Mouse (Mus musculus): ENCODE measurements around the gene Vasn. TPM values are rescaled to one million over a fixed set of nuclear protein-coding genes. Genes with fewer than 3 reads are reported as not detected.
A peak's percentile ranks its signal among the peaks of the same experiment; 100 is the strongest.

The Vasn gene
- polyA plus RNA-seq, 1 experiment from 2014 or later = 4.6 TPM

DNA sequence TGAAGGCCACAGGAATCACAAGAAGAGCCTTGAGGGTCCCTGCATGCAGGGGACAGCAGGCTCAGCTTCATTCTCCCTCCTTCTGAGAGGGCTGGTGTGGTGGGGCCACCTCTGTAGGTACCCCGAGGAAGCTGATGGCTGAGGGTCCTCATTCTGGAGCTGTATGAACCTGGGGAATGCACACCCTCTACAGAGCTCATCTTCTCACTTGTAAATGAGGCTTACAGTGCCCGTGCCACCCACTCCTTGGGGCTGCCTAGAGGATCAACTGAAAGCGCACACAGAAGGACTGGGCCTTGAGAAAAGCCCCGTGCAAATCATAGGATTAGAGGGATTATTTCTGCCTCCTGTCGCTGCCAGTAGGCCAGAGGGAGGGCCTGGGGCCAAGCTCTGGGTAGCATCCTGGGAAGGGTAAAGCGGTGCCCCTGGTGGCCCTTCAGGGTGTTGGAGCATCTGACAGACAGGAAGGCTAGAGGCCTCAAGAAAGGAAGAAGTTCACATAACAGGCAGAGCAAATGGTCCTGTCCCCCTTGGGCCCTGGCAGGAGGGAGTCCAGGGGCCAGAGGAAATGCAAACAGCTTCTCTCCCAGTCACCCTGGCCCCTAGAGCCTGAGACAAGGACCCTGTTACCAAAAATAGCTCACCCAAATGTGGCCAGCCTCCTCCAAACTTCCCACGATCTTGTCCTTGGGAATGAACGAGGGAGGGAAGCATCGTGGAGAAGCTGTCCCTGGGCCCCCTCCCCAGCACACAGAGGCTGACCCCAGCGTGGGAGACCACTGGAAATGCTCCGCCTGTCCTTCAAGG is 16.2 kb downstream of the Vasn start:
- 18% methylated on average over 11 of the region's 11 CpGs for WGBS
- Histone ChIP-seq H3K4me1 (replicated peaks) (peaks cover 32% of the 10 kb centered on the region), H3K27me3 (no peaks in the 10 kb centered on the region), H3K27ac (peak overlapping the region; percentile 64), H3K4me2 (replicated peaks) (no peak overlapping the region), H3K4me3 (replicated peaks) (no peak overlapping the region), H3K9ac (replicated peaks) (0 out of 2 replicates have a peak overlapping the region, but pooled peaks have one; percentile 8), H3K36me3 (peaks cover 36% of the 10 kb centered on the region), H3K9me3 (no peaks in the 10 kb centered on the region)
- ATAC-seq = peak; percentile 67

DNA sequence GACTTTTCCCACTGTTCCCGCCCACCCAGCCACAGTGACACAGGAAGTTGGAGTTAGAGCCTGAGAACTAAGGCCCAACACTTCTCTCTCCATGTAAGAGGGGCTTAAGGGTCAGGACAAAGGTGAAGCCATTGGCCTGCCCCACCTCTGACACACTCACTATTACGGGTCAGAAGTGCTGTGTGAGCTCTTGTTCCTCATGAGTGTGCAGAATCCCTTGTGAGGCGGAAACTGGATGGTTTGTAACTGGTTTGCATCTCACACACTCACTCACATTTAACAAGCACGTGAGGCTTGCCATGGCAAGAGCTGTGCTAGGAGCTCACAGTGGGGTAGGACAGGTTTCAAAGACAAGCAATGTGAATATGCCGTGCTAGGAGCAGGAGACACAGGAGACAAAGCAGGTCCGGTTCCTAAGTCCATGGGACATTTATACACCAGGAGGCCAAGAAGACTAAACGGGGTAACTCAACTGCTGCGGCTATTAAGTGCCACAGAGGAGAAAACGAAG is 16.9 kb downstream of the Vasn start:
- peaks cover 32% of the 10 kb centered on the region for H3K4me1 ChIP-seq (replicated peaks)
- H3K36me3 ChIP-seq = peaks cover 39% of the 10 kb centered on the region
- peak overlapping the region; percentile 30; the same call in 1 of the 2 replicates for H3K27ac ChIP-seq

DNA sequence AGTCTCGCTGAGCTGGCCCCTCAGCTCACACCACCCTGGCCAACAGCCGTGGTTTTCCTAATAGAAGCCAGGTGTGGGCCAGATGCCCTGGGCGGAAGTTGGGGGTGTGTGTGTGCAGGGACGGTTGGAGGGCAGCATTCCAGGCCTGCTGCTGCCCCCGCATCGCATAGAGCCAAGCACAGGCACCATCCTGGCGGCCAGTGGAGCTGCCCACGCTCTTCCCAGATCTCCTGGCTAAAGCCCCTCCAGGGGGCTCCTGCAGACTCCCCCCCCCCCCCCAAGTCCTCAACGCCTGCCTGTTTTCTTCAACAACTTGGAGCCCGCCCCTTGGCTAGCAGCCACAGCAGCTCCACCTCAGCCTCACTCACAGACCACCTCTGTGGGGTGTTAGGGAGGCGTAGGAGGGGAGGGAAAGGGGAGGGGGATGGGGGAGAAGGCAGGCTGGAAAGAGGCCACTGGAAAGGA is 19.1 kb downstream of the Vasn start:
- no peak overlapping the region for H3K4me3 ChIP-seq (replicated peaks)
- 23% methylated on average over 11 of the region's 11 CpGs for WGBS
- peaks cover 32% of the 10 kb centered on the region for H3K4me1 ChIP-seq (replicated peaks)
- peak; percentile 53 for ATAC-seq
- H3K27me3 ChIP-seq = no peaks in the 10 kb centered on the region
- H3K4me2 ChIP-seq (replicated peaks) = no peak overlapping the region
- no peaks in the 10 kb centered on the region for H3K9me3 ChIP-seq
- H3K27ac ChIP-seq = 0 out of 2 replicates have a peak overlapping the region, but pooled peaks have one; percentile 9
- H3K9ac ChIP-seq (replicated peaks) = no peak overlapping the region; the same call in 1 of the 2 replicates
- H3K36me3 ChIP-seq = peaks cover 24% of the 10 kb centered on the region

More for the DNA sequence above, 16.9 kb downstream of the Vasn start:
- ATAC-seq = no peak
- Histone ChIP-seq H3K9ac (replicated peaks) (no peak overlapping the region), H3K27me3 (no peaks in the 10 kb centered on the region), H3K9me3 (no peaks in the 10 kb centered on the region), H3K4me3 (replicated peaks) (no peak overlapping the region), H3K4me2 (replicated peaks) (no peak overlapping the region)
- WGBS = 63% methylated on average over 9 of the region's 9 CpGs

DNA sequence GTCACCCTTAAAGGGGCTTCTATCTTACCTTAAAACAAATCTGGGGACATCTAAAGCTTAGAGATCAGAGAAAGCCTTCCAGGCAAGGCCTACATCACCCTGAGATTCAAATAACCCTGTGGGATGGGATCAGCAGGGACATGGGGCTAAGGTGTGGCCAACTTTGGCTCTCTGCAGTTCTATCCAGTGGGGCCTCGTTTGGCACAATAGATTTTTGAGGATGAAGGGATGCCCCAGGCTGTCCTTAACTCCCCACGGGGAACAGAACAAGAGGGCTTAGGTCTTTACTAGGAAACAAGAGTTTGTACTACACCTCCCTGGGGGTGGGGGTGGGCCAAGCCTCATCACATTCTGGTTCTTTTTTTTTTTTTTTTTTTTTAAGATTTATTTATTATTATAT is 19.6 kb downstream of the Vasn start:
- H3K4me3 ChIP-seq (replicated peaks) = no peak overlapping the region
- H3K9me3 ChIP-seq = no peaks in the 10 kb centered on the region
- no peak overlapping the region; the same call in 1 of the 2 replicates for H3K9ac ChIP-seq (replicated peaks)
- no peak for ATAC-seq
- H3K27ac ChIP-seq = no peak overlapping the region
- H3K36me3 ChIP-seq = peaks cover 27% of the 10 kb centered on the region
- H3K4me2 ChIP-seq (replicated peaks) = no peak overlapping the region
- 14% methylated on average over 2 of the region's 2 CpGs for WGBS
- peaks cover 32% of the 10 kb centered on the region for H3K4me1 ChIP-seq (replicated peaks)
- H3K27me3 ChIP-seq = no peaks in the 10 kb centered on the region

DNA sequence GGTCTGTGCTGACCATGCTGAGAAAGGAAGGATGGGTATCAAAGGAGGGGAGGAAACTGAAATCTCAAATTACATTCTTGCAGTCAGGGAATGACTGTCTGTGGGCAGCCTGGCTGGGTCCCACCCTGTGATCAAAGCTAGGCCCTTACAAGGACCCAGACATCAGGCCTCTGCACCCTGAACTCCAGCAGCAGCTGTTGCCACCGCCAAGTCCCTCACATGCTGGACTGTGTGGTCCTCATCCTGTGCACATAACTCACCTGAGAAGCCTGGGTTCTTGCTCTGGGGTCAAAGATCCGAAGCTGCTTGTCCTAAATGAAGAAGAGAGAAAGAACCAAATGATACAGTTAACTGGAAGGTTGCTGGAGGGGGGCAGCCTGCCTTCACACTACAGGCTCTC is 21.9 kb downstream of the Vasn start:
- H3K27ac ChIP-seq = no peak overlapping the region
- no peak overlapping the region for H3K4me2 ChIP-seq (replicated peaks)
- no peaks in the 10 kb centered on the region for H3K9me3 ChIP-seq
- H3K9ac ChIP-seq (replicated peaks) = no peak overlapping the region
- H3K27me3 ChIP-seq = no peaks in the 10 kb centered on the region
- H3K4me1 ChIP-seq (replicated peaks) = peaks cover 12% of the 10 kb centered on the region
- H3K4me3 ChIP-seq (replicated peaks) = no peak overlapping the region
- 80% methylated on average over 2 of the region's 2 CpGs for WGBS
- H3K36me3 ChIP-seq = peaks cover 30% of the 10 kb centered on the region
- no peak for ATAC-seq

DNA sequence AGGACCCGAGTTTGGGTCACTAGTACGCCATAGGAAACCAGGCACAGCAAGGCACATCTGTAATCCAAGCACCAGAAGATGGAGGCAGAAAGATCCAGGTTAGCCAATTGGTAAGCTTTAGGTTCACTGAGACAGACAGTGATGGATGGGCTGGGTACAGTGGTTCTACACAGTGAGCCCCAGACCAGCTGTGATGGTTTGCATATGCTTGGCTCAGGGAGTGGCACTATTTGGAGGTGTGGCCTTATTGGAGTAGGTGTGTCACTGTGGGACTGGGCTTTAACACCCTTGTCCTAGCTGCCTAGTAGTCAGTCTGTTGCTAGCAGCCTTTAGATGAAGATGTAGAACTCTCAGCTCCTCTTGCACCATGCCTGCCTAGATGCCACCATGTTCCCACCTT is 24.1 kb downstream of the Vasn start:
- no peak overlapping the region for H3K9ac ChIP-seq (replicated peaks)
- no peak for ATAC-seq
- no peak overlapping the region for H3K27ac ChIP-seq
- H3K4me3 ChIP-seq (replicated peaks) = no peak overlapping the region
- H3K36me3 ChIP-seq = peaks cover 49% of the 10 kb centered on the region
- no peak overlapping the region for H3K4me2 ChIP-seq (replicated peaks)
- WGBS = 83% methylated on average over 2 of the region's 2 CpGs
- no peaks in the 10 kb centered on the region for H3K27me3 ChIP-seq
- H3K4me1 ChIP-seq (replicated peaks) = peaks cover 6% of the 10 kb centered on the region
- H3K9me3 ChIP-seq = no peaks in the 10 kb centered on the region

DNA sequence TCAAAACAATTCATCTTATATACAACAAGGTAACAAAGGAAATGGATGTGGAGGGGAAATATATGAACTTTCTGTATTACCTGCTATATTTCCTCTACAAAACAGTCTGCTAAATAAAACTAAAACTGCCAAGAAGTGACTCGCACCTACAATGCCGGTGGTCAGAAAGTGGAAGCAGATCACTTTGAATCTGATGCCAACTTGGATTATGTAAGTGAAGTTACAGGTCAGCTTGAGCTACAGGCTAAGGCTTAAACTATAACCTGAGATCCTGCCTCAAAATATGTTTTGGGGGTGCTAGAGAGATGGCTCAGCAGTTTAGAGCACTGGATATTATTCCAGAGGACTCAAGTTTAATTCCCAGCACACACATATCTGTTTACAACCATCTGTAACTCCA is 26.0 kb downstream of the Vasn start:
- WGBS = 98% methylated on average over 2 of the region's 2 CpGs
- no peak for ATAC-seq
- H3K27me3 ChIP-seq = no peaks in the 10 kb centered on the region
- no peak overlapping the region for H3K27ac ChIP-seq
- H3K36me3 ChIP-seq = peaks cover 60% of the 10 kb centered on the region
- no peak overlapping the region for H3K9ac ChIP-seq (replicated peaks)
- H3K4me2 ChIP-seq (replicated peaks) = no peak overlapping the region
- no peaks in the 10 kb centered on the region for H3K4me1 ChIP-seq (replicated peaks)
- H3K4me3 ChIP-seq (replicated peaks) = no peak overlapping the region
- no peaks in the 10 kb centered on the region for H3K9me3 ChIP-seq

DNA sequence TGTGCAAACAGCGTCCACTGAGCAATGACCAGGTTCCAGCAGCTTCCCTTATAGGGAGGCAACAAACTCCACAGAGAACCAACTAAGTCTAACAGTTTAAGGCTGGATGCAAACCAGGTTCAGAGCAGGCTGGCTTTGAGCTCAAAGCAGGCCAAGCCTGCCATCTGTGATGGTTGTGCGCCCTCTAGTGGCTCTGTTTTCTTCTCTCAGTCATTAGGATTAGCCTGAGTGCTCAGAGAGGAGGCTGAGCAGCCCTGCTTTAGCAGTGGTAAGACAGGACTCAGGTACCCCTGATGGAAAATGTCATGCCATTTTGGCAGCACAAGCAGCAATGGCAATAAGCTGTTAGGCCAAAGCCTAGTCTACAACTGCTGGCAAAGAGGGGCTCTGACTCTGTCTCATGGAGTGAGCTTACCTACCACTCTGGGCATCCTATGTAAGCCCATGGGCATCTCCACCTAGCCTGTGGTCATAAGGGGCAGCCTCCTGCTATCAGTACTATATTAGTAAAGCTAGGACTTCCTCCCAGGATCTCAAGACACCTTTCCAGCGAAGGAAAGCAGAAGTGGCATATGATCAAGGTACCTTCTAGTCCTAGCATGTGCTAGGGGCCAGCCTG is 27.6 kb downstream of the Vasn start:
- Histone ChIP-seq H3K4me1 (replicated peaks) (no peaks in the 10 kb centered on the region), H3K27ac (no peak overlapping the region), H3K4me3 (replicated peaks) (no peak overlapping the region), H3K9ac (replicated peaks) (no peak overlapping the region), H3K27me3 (no peaks in the 10 kb centered on the region), H3K9me3 (no peaks in the 10 kb centered on the region), H3K36me3 (peaks cover 52% of the 10 kb centered on the region), H3K4me2 (replicated peaks) (no peak overlapping the region)
- WGBS = 29% methylated on average over 3 of the region's 3 CpGs
- ATAC-seq = peak; percentile 86

DNA sequence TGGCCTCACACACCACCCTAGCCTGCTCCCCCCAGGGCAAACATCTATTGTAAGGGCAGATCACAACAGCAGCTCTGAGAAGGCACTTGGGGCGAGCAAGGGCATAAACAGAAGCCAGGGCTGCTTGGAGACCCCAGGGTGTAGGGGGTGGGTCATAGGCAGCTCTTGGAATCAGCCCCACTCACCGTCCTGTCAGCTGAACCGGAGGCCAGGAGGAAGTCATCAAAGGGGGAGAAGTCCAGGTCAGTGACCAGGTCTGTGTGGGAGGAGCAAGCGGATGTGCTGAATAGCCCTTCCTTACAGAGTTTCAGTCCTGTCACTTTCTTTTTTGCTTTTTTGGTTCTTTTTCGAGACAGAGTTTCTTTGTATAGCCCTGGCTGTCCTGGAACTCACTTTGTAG is 30.6 kb downstream of the Vasn start:
- WGBS = 75% methylated on average over 5 of the region's 5 CpGs
- H3K27me3 ChIP-seq = no peaks in the 10 kb centered on the region
- H3K36me3 ChIP-seq = peaks cover 56% of the 10 kb centered on the region
- no peak overlapping the region for H3K9ac ChIP-seq (replicated peaks)
- no peak for ATAC-seq
- no peak overlapping the region for H3K4me3 ChIP-seq (replicated peaks)
- no peaks in the 10 kb centered on the region for H3K4me1 ChIP-seq (replicated peaks)
- H3K27ac ChIP-seq = no peak overlapping the region
- H3K4me2 ChIP-seq (replicated peaks) = no peak overlapping the region
- H3K9me3 ChIP-seq = no peaks in the 10 kb centered on the region

DNA sequence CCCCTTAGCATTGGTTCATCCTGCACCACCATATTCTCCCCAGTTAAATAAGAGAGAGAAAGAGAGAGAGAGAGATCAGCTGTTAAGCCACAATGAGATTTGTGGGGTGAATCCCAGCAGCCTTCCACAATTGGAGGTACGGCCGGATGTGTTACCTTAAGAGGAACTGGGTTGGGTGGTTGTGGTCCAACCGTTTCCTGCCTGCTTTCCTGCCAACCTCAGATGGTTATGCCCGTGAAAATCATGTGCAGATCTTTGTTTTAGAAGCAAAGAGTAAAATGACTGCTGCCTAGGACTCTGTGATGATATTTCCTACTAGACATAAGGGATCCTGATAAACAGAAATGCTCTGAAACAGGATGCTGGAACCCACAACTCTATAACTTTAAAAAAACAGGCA is 34.4 kb downstream of the Vasn start:
- Histone ChIP-seq H3K4me2 (replicated peaks) (no peak overlapping the region), H3K9me3 (no peaks in the 10 kb centered on the region), H3K4me1 (replicated peaks) (peaks cover 7% of the 10 kb centered on the region), H3K36me3 (peaks cover 37% of the 10 kb centered on the region), H3K4me3 (replicated peaks) (no peak overlapping the region), H3K9ac (replicated peaks) (0 out of 2 replicates have a peak overlapping the region, but pooled peaks have one; percentile 19), H3K27me3 (no peaks in the 10 kb centered on the region), H3K27ac (no peak overlapping the region)
- WGBS = 89% methylated on average over 4 of the region's 4 CpGs
- ATAC-seq = no peak

DNA sequence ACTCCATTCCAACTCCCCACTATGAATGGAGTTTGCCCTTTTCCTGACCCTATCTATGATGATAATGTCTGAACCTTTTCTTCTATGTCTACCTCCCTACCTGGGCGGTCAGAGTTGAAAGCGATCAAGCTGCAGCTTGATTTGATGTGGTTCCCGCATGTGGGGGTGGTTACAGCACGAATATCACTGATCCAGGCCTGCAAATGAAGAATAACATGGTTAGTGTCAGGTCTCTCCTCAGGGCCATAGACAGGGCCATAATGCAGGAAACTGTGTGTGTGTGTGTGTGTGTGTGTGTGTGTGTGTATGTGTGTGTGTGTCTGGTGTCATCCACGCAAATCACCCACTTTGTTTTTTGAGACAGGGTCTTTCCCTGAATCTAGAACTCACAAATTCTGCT is 37.1 kb downstream of the Vasn start:
- H3K27me3 ChIP-seq = no peaks in the 10 kb centered on the region
- H3K9ac ChIP-seq (replicated peaks) = no peak overlapping the region; the same call in 1 of the 2 replicates
- peaks cover 23% of the 10 kb centered on the region for H3K36me3 ChIP-seq
- H3K4me2 ChIP-seq (replicated peaks) = no peak overlapping the region
- no peak overlapping the region for H3K27ac ChIP-seq
- ATAC-seq = no peak
- no peaks in the 10 kb centered on the region for H3K9me3 ChIP-seq
- 97% methylated on average over 5 of the region's 5 CpGs for WGBS
- peaks cover 9% of the 10 kb centered on the region for H3K4me1 ChIP-seq (replicated peaks)
- H3K4me3 ChIP-seq (replicated peaks) = no peak overlapping the region

DNA sequence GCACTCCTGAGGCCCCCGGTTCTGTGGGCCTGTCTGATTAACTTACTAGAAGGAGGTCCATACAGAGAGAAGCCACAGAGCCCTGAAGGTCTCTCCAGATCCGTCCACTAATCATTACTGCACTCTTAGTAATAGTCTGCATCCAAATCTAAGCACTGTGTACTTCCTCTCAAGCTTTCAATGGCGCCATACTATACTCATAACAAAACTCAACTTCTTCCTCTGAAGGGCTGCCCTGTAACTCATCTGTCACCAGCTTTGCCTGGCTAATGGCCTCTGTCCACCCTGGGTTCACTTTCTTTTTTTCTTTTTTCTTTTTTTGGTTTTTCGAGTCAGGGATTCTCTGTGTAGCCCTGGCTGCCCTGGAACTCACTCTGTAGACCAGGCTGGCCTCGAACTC is 38.3 kb downstream of the Vasn start:
- Histone ChIP-seq H3K27ac (no peak overlapping the region), H3K4me3 (replicated peaks) (no peak overlapping the region), H3K36me3 (peaks cover 23% of the 10 kb centered on the region), H3K27me3 (no peaks in the 10 kb centered on the region), H3K4me2 (replicated peaks) (peak overlapping the region; percentile 94; the same call in 1 of the 2 replicates), H3K9me3 (no peaks in the 10 kb centered on the region), H3K4me1 (replicated peaks) (peaks cover 11% of the 10 kb centered on the region), H3K9ac (replicated peaks) (peak overlapping the region; percentile 70; the same call in 1 of the 2 replicates)
- no peak for ATAC-seq
- 87% methylated on average over 5 of the region's 5 CpGs for WGBS

Data from midbrain, embryonic 13.5 days (tissue).